In genomic region chr7:122065656-122066055, GRCm38 (mm10) we compare ENCODE assay signal across 1 mouse cellular context.
TF ChIP-seq lines count a peak whose summit lies in the region.

No protein-coding gene starts in this region.

TF ChIP-seq in MEL, 35 proteins besides CTCF, POLR2A, EP300 and RAD21:
- TF ChIP-seq MXI1 (IDR thresholded peaks at IDR 0.05; ENCODE audit: low read depth, low read length), result no peak
- no peak for TF ChIP-seq ZNF384 (IDR thresholded peaks at IDR 0.05; ENCODE audit: low read depth, low read length)
- TF ChIP-seq MYC (IDR thresholded peaks at IDR 0.05; ENCODE audit: low read depth, low read length), result no peak
- TF ChIP-seq SIN3A (IDR thresholded peaks at IDR 0.05; ENCODE audit: low read length), result no peak
- no peak for TF ChIP-seq RCOR1 (IDR thresholded peaks at IDR 0.05; ENCODE audit: low read depth, low read length)
- TF ChIP-seq MYB (IDR thresholded peaks at IDR 0.05; ENCODE audit: low read depth, low read length), result no peak
